Mouse (Mus musculus) megakaryocyte, embryonic 14.5 days (primary cell): ENCODE data around the gene Pilrb1.
"Not testable (repeated sequence)": the region's sequence is repeated elsewhere in the genome, so short reads cannot be mapped to it uniquely, and the experiment has no call there.

Experiments
- FLI1 ChIP-seq: IDR thresholded peaks from 2 replicates; pipeline ENCODE4 v1.6.1; 2012; ENCODE audit warnings: low read length, inconsistent platforms, mixed read lengths
- GATA1 ChIP-seq: IDR thresholded peaks from 3 replicates; pipeline ENCODE4 v1.6.1; 2012; ENCODE audit warnings: mixed read lengths, low read length, inconsistent platforms, borderline replicate concordance

DNA sequence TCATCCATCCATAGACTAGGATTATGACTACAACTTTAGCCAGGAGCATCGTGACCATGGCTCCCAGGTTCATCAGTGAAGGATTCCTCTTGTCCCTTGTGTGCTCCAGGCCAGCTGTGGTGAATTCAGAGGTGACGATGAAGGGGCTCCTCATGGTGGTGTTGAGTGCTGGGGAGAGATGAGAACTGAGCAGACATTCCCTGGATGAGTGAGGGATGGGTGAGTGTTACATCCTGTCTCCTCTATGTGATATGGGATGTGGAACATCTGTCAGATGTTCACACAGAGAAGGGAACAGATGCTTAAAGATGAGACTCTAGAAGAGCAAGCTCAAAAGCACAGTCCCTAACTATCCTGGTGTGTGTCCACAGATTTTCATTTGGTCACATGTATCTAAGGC lies 10.7 kb upstream of the Pilrb1 start:
- not testable (repeated sequence) for TF ChIP-seq GATA1, FLI1
